Mouse (Mus musculus) E14TG2a.4 (cell line): ENCODE measurements around the gene Csta1.

ENCODE experiments used
- H3K27me3 ChIP-seq: 2 replicates; pipeline ENCODE4 v1.6.1; 2014; ENCODE audit warnings: low read length, control low read depth; ENCODE audit not compliant: insufficient read depth
- H3K36me3 ChIP-seq: 2 replicates; pipeline ENCODE4 v1.6.1; 2014; ENCODE audit warnings: low read length, control low read depth; ENCODE audit not compliant: insufficient read depth
- H3K4me1 ChIP-seq: replicated peaks from 2 replicates; pipeline ENCODE4 v1.6.1; 2014; ENCODE audit warnings: low read depth, low read length, control low read depth
- H3K4me3 ChIP-seq: replicated peaks from 2 replicates; pipeline ENCODE4 v1.5.1; 2014; ENCODE audit warnings: mild to moderate bottlenecking, low read length
- H3K9me3 ChIP-seq: 2 replicates; pipeline ENCODE4 v1.6.1; 2014; ENCODE audit warnings: low read length, control low read depth
- CTCF ChIP-seq: conservative IDR thresholded peaks from 2 replicates; pipeline ENCODE4 v1.5.1; 2014; ENCODE audit warnings: low read length
- NANOG ChIP-seq: IDR thresholded peaks from 2 replicates; pipeline ENCODE4 v1.6.1; 2014; ENCODE audit warnings: borderline replicate concordance, low read length, mixed read lengths
- POU5F1 ChIP-seq: IDR thresholded peaks from 2 replicates; pipeline ENCODE4 v1.6.1; 2014; ENCODE audit warnings: low read length, borderline replicate concordance

The Csta1 gene

DNA sequence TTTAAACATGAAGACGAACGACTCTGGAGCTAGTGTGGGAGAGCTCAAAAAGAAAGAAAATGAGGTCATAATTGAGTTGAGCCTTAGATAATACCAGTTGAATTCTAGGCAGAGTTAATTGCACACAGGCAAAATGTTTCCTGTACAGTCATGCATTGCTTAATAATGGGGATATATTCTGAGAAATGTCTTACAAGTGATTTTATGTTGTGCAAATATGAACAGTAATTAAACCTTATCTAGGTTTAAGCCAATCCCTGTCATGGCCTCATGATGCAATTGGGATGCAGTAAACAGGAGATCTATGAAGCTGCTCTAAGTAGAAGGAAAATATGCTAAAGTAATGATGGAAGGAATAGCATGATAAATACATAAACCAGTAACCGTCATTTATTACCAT lies 56.3 kb downstream of the Csta1 start:
- H3K9me3 ChIP-seq, result no peaks in the 10 kb centered on the region
- H3K27me3 ChIP-seq, result no peaks in the 10 kb centered on the region
- H3K4me1 ChIP-seq, result peaks cover 57% of the 10 kb centered on the region
- peaks cover 52% of the 10 kb centered on the region for H3K36me3 ChIP-seq
- H3K4me3 ChIP-seq, result no peak overlapping the region
- TF ChIP-seq POU5F1 (no peak), NANOG (no peak), CTCF (no peak)

DNA sequence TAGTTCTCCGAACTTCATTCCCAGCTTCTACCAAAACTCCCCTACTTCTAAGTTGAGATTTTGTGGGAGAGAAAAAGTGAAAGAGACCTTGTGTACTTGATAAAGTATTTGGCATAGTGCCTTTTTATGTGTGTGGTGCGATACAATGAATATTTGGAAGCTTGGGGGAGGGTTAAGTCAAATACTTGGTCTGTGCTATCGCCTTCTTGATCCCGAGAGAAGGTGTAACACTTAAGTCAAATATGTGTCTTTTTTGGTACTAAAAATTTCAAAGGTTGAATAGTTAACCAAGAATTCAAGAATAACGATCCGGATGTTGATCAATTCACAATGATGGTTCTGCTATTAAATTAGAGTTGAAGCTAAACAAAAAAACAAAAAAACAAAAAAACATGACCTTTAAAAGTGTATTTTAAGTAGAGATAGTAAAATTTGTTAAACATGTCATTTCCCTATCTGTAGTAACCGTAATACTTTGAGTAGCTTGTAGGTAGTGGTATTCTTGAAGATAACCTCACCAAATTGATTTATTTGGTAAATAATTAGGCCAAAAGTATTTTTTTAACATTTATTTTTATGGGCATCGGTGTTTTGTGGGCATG lies 58.5 kb downstream of the Csta1 start:
- Histone ChIP-seq H3K36me3 (peaks cover 53% of the 10 kb centered on the region), H3K9me3 (no peaks in the 10 kb centered on the region), H3K4me3 (peak overlapping the region; percentile 92), H3K4me1 (peaks cover 60% of the 10 kb centered on the region), H3K27me3 (no peaks in the 10 kb centered on the region)
- TF ChIP-seq CTCF, result no peak
- no peak for TF ChIP-seq NANOG
- TF ChIP-seq POU5F1, result no peak

DNA sequence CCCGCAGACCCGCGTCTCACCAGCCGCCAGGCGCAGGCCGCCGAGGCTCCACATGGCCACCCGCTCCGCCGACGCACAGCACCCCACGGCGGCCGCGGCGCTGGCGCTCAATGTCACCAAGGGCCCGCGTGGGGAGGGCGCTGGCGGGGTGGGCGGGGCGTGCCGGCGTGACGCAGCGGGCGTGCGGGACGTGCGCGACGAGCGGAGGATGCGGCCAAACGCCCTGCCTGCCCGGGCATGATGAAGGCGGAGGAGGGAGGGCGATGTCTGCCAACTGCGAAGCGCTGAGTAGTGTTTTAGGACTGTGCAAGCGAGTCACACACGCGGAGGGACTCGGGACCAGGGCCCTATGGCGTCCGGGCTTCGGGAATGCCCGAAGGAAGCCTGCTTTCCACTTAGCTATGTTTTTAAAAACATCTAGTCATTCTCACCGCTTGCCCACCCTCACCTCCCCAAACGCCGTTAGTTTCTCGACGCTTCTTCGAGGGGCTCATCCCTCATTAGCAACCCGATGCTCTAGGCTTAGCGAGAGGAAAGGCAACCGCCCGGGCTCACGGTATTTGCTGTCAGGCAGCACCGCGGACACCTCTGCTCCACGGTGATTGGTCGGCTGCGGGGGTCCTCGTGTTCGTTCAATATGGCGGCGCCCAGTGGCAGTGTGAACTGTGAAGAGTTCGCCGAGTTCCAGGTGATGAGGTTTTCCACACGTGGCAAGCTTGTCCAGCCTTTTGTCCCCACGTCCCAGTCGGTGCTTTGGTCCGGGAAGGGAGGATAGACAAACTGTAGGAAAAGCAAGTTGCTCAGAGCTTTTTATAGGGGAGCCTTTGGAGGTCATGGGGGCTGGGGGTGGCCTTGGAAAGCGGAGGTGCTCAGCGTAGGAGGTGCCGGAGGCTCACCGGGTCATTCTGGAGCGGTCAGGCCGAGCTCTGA lies 59.3 kb downstream of the Csta1 start, which contains the start of the genes Fam162a and Ccdc58:
Gene Fam162a, minus strand, starts transcription at position 145 of the 930 bp plus-strand sequence.
Gene Ccdc58, plus strand, starts transcription at position 236 of the 930 bp plus-strand sequence.
- Histone ChIP-seq H3K4me3 (peak within 1 kb of the TSS; percentile 92), H3K4me1 (peaks cover 68% of the 10 kb centered on the region), H3K36me3 (peaks cover 58% of the 10 kb centered on the region), H3K9me3 (no peaks in the 10 kb centered on the region), H3K27me3 (no peaks in the 10 kb centered on the region)
- TF ChIP-seq POU5F1, result no peak

DNA sequence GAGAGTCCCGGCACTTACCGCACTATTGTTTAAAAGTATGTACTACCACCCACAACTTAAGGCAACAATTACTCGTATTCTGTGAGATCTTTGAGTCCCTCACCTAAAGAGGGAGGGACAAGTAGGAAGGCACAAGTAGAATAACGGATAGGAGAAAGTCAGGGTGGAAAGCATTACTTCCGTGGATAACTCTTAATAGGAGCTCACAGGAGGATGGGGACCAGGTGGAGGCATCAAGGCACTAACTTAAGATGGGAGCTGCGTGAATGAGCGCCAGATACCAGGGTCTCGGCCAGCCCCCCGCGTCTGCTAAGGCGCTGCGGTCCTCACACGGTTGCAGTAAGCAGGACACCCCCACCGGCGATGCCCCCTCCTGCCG lies 60.0 kb downstream of the Csta1 start:
- H3K36me3 ChIP-seq, result peaks cover 57% of the 10 kb centered on the region
- TF ChIP-seq CTCF (no peak), NANOG (0 out of 2 replicates have a peak, but pooled peaks have one; percentile 10)
- no peaks in the 10 kb centered on the region for H3K9me3 ChIP-seq
- H3K4me3 ChIP-seq, result peak overlapping the region; percentile 92
- peaks cover 71% of the 10 kb centered on the region for H3K4me1 ChIP-seq
- no peaks in the 10 kb centered on the region for H3K27me3 ChIP-seq
